Mouse (Mus musculus) frontal cortex, postnatal 10 days (tissue): ENCODE results near the gene Nfe2l2.
"Not testable (repeated sequence)": the region's sequence is repeated elsewhere in the genome, so short reads cannot be mapped to it uniquely, and the experiment has no call there.

Experiments
- DNase-seq, 2 experiments: peaks; one replicate each; pipeline ENCODE4 v3.0.0; 2022; ENCODE audit warnings: low spot score in 2 of 2, mixed read lengths in 1 of 2

The Nfe2l2 gene

GRCm38 (mm10) chr2:75643950-75644349 is 60.5 kb downstream of the Nfe2l2 start:
- no peak for DNase-seq

GRCm38 (mm10) chr2:75642795-75643550 is 61.5 kb downstream of the Nfe2l2 start:
- no peak for DNase-seq

- not testable (repeated sequence) for DNase-seq
These were observed 62.1 kb downstream of the Nfe2l2 start for GRCm38 (mm10) chr2:75642312-75642711.

DNA sequence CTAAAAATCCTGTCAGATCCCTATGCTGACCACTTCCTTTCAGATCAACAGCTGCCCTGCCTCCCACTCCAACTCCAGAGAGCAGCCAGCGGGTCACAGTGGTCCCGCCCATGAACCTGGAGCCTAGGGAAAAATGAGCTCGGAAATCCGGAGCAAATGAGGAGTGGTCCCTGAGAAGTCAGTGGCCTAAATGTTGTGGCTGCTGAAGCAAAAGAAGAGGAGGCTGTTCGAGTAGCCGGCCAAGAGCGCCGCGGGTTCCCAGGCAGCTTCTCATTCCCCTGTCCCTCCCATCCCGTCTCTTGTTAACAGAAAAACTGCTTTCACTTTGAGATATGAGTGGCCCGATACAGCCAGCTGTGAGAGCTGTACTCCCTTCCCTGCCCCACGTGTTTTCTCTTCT is 64.9 kb downstream of the Nfe2l2 start:
- not testable (repeated sequence) for DNase-seq

DNA sequence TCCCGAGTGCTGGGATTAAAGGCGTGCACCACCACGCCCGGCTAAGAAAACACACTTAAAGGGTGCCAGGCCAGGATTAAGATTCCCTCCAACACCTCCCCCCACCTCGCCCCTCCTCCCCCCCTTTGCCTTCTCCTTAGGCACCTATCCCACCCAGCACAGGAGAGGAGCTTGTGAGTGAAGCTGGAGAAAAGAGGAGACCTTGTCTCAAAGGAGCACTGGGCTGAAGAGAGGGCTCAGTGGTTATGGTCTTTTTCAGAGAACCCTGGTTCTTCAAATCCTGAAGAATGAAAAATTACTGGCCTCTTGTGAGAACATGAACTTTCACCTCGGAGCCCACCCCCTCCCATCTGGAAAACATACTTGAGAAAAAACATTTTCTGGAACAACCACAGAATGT is 66.6 kb downstream of the Nfe2l2 start:
- not testable (repeated sequence) for DNase-seq

- no peak for DNase-seq
These were observed 67.1 kb downstream of the Nfe2l2 start for GRCm38 (mm10) chr2:75637361-75637760.

DNA sequence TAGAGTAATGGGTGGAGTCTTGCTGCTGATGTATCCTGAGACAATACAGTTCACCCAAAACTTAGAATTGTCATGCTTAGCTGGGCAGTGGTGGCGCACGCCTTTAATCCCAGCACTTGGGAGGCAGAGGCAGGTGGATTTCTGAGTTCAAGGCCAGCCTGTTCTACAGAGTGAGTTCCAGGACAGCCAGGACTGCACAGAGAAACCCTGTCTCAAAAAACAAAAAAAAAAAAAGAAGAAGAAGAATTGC is 67.5 kb downstream of the Nfe2l2 start:
- DNase-seq = not testable (repeated sequence)

- DNase-seq = no peak
These were observed 68.0 kb downstream of the Nfe2l2 start for GRCm38 (mm10) chr2:75636261-75637054.

DNA sequence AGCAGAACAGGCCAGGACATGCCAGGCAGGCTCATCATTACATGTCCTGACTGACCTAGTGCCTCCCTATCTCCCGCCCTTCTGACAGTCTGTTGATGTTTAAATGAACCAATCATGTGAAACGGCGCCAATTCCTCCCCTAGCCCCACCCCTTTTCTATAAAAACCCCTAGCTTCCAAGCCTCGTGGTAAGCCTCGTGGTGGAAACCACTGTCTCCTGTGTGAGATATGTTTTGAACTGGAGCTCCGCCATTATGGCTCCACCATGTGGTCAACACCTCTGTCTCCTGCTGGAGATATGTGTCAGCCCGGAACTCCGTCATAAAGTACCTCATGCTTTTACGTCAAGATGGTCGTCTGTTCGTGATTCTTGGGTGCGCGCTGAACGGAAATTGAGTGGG is 70.0 kb downstream of the Nfe2l2 start:
- not testable (repeated sequence) for DNase-seq

DNA sequence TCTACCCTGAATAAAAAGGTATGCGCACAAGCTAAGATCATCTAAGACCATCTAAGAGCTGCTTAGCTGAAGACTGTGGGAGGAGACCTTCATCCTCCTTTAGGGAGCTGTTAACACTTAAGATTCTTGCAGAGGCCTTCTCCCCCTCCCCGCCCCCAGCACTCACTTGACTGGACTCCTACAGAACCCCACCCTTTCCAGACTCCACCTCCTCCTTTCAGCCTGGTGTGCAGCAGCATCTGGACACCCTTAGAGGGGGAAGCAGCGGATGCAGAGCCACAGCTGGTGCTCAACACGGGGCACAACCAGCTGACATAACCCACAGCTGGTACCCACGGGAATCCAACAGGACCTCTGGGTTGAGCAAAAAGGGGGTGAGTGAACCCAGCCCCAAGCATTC is 70.7 kb downstream of the Nfe2l2 start:
- DNase-seq = no peak

DNA sequence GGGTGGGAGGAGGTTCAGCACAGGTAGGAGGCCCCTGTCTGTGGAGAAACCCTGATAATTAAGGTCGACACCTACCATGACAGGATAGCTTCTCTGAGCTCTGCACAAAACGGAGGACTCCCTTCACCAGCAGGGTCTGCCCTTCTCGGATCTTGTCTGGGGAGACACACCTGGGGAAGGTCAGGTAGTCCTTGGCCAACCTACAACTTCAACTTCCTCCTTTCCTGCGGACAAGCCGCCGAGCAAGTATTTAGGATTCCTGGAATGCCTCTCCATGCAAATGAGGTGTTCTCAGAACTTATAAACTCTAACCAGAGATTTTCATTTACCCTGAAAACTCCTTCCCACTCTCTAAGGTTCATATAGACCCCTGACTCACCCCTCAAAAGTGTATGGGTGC is 71.1 kb downstream of the Nfe2l2 start:
- no peak for DNase-seq

DNA sequence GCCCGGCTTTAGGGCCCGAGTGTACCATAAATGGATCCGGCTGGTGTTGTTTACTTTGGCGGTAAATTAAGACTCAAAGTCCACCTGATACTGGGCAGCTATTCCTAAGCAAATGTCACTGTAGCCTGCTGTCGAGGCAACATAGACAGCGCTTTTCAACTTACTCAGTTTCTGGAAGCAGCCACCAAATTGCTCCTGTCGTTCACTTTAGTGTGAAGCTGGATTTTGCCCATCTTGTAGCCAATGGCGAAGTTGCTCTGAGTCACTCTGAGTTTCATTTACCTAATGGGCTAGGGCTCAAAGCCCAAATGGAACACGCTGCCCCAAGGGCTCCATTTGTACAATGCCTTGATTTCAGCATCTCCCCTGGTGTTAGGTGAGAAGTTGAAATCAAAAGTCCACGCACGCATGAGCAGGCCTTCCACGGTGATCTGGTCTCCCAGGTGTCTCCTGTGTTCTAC is 71.7 kb downstream of the Nfe2l2 start:
- DNase-seq = no peak

DNA sequence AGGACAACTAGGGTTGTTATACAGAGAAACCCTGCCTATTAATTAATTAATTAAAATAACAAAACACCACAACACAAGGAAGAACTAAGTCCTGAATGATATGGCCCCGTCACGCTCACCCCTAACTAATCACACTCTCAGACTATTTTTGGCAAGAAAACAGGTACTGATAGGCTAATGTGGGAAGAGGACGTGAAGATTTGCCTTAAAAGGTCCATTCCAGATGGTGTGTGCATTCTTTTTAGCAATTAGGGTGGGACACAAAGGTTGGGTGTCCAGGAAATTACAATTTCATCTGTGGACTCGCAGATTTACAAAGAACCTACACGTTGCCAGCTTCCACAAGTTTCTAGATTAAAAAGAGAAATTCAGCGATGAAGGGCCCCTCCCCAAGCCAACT is 72.4 kb downstream of the Nfe2l2 start:
- no peak for DNase-seq

DNA sequence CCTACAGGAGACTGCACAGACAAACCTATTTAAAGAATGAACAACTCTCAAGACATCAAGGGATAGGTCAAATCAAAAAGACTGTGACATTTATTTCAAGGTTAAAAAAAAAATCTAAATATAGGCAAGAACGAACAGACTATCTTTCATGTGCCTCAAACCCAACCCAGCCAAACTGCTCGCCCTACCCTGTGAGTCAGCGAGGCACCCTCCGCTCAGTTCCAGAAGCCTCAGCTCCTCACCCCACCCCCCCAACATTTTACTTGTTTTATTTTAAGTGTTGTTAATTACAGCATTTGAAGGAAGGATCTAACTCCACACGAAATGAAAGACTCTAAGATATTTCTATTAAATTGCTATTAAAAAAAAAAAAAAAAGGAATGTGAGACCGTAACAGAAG is 73.0 kb downstream of the Nfe2l2 start:
- DNase-seq = no peak

DNA sequence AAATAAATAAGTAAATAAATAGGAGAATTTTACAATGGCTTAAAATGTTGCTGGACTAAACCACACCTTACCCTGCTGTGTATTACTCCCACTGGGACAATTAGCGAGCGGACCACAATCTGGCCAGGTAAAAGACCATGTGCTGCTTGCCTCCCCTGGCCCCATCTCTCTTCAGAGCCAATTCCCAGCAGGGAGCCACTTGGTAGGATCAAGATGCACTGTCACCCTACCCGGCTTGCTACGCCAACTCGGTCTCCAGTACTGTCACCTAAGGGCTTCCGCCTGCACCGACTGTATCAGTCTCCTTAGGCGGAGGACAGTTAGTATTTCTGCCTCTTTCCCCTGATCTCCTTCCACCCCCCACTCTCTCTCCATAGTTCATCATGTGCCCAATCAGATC is 76.0 kb downstream of the Nfe2l2 start:
- DNase-seq = no peak

- no peak for DNase-seq
These were observed 77.6 kb downstream of the Nfe2l2 start for GRCm38 (mm10) chr2:75626597-75627440.
